Mouse (Mus musculus): Measurements from ENCODE around the gene Slc2a12. TPM values are rescaled to one million over a fixed set of nuclear protein-coding genes. Genes with fewer than 3 reads are reported as not detected.

The Slc2a12 gene
- 2.0 and 2.2 TPM in 2 replicates for polyA plus RNA-seq (2015; fragmentation: Nextera tagmentation; extraction: Ambion mirVana)

DNA sequence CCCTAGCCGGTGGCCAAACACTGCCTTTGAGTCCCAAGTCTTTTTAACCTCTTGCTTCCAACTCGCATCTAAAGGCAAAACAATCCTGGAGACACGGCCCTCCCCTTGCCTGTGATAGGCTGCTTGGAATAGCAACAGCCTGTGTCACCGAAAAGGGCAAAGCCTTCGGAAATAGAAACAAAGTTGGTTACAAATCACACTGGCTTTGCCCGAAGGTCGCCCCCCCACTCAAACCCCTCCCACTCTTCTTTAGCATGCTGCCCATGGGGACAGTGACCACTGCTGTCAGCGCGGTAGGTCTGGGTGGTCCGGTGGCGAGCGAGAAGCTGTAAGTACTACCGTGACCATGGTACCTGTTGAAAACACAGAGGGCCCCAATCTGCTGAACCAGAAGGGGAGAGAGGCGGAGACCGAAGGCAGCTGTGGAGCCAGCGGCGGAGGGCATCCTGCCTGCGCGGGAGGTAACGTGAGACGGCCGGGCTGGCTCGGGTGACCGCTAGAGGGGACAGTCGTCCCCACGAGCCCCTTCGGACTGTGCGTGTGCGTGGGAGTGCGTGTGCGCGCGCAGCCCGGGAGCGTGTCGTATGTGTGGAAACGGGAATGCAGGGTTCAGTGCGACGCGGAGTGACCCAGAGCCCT is at the start of gene Slc2a12:
Slc2a12 (plus strand) TSS at position 159 of the 639 bp plus-strand sequence.

GRCm38 (mm10) chr10:22731272-22732093 is 86.7 kb downstream of the Slc2a12 start, which contains the start of gene Tbpl1:
Tbpl1 (minus strand) TSS chr10:22731938.

Small RNA genes within 50 kb of the gene (microRNA-seq; reads per million reads assigned to microRNA genes)
- gene Mir7663, result not detected

Other genes starting within 250 kb of the Slc2a12 start
- 28.7 and 34.0 TPM in 2 replicates for gene Tbpl1, start 86.9 kb downstream of the Slc2a12 start, polyA plus RNA-seq (2015; fragmentation: Nextera tagmentation; extraction: Ambion mirVana)
- gene Tcf21, start 175.2 kb downstream of the Slc2a12 start, polyA plus RNA-seq (2015; fragmentation: Nextera tagmentation; extraction: Ambion mirVana), result 189 and 202 TPM in 2 replicates